19 mouse cellular contexts compared by ENCODE assay signal in the genomic region with DNA sequence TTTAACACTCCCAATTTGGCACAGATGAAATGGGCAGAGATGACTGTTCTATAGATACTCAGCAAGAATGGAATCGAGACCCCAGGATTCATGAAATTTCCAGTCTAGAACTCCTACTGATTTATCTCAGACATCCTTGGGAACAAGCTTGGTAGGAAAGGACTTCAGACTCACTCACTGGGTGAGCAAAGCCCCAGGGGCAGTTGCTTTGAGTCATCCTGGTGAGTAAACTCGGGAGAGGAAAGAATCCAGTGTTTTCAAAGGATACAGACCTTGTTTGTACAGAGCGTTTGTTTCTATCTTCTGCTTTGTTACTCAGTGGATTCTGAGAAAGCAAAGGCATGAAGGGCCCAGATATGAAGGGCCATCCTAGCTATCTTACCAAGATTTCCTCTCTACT.
DNase-seq lines count a peak whose midpoint lies in the region; ATAC-seq lines count a peak whose summit lies in the region.
"Had no signal": no experiment of that assay in that cellular context is flagged by ENCODE, and none has a peak within 500 bp of the region (broad histone marks: within the 10 kb centered on the region; RNA-seq: fewer than 3 reads in every experiment).

No protein-coding gene starts in this region.

- H3K27ac ChIP-seq in heart, embryonic 10.5 days = no peak overlapping the region
- H3K27ac ChIP-seq in hindbrain, embryonic 13.5 days = no peak overlapping the region
- H3K27ac ChIP-seq: embryonic facial prominence, embryonic 10.5 days; forebrain, embryonic 10.5 days; hindbrain, embryonic 12.5 days; intestine, embryonic 15.5 days had no signal

- H3K36me3 ChIP-seq in heart, embryonic 10.5 days = peaks cover 16% of the 10 kb centered on the region; the same call in 1 of the 2 replicates
- peaks cover 42% of the 10 kb centered on the region for H3K36me3 ChIP-seq in hindbrain, embryonic 13.5 days

- WGBS in heart, embryonic 10.5 days = 71% methylated on average over 3 of the region's 3 CpGs
- WGBS in hindbrain, embryonic 13.5 days = 84% methylated on average over 3 of the region's 3 CpGs

- no peak for ATAC-seq in hindbrain, embryonic 13.5 days (ENCODE audit: low FRiP score)
- ATAC-seq: forebrain, embryonic 14.5 days; intestine, embryonic 15.5 days had no signal

- no peaks in the 10 kb centered on the region for H3K27me3 ChIP-seq in heart, embryonic 10.5 days (ENCODE audit: insufficient read depth, poor library complexity, severe bottlenecking)
- no peaks in the 10 kb centered on the region for H3K27me3 ChIP-seq in hindbrain, embryonic 13.5 days
- H3K27me3 ChIP-seq: hindbrain, embryonic 12.5 days; intestine, embryonic 15.5 days had no signal

- DNase-seq in adrenal gland, adult (ENCODE audit: inconsistent age in 2 of 2, low spot score in 1 of 2) = peak; percentile 34 to 74
- no peak for DNase-seq in adrenal gland, postnatal 4 days (ENCODE audit: low spot score in 2 of 2)
- peak; percentile 55 for DNase-seq in heart, embryonic 10.5 days (ENCODE audit: low spot score)
- DNase-seq in heart, adult 18-20 months = no peak
- peak; percentile 78 for DNase-seq in 3T3-L1 (ENCODE audit: low read depth, low spot score)
- peak; percentile 26 for DNase-seq in brain, adult 2 months (ENCODE audit: low read depth, low spot score)
- DNase-seq: cerebellum, adult 2 months; cerebellum, postnatal 10 days; gastrocnemius, postnatal 25 days; heart, postnatal 10 days; heart, postnatal 4 days; kidney, adult 18-20 months had no signal

- no peak overlapping the region for H3K4me2 ChIP-seq in hindbrain, embryonic 13.5 days
- H3K4me2 ChIP-seq: hindbrain, embryonic 12.5 days; intestine, embryonic 15.5 days had no signal

- H3K4me3 ChIP-seq in heart, embryonic 10.5 days = no peak overlapping the region
- no peak overlapping the region for H3K4me3 ChIP-seq in hindbrain, embryonic 13.5 days
- H3K4me3 ChIP-seq: embryonic facial prominence, embryonic 10.5 days; erythroblast, embryonic 14.5 days; forebrain, embryonic 10.5 days; hindbrain, embryonic 12.5 days; intestine, embryonic 15.5 days had no signal

- no peaks in the 10 kb centered on the region for H3K9me3 ChIP-seq in heart, embryonic 10.5 days
- no peaks in the 10 kb centered on the region for H3K9me3 ChIP-seq in hindbrain, embryonic 13.5 days
- H3K9me3 ChIP-seq: embryonic facial prominence, embryonic 10.5 days; forebrain, embryonic 10.5 days; hindbrain, embryonic 12.5 days; intestine, embryonic 15.5 days had no signal

- no peak overlapping the region for H3K9ac ChIP-seq in hindbrain, embryonic 13.5 days
- H3K9ac ChIP-seq: hindbrain, embryonic 12.5 days; intestine, embryonic 15.5 days had no signal

- H3K4me1 ChIP-seq in heart, embryonic 10.5 days = peaks cover 14% of the 10 kb centered on the region; the same call in 1 of the 2 replicates
- peaks cover 5% of the 10 kb centered on the region; the same call in 1 of the 2 replicates for H3K4me1 ChIP-seq in hindbrain, embryonic 13.5 days (replicated peaks)

Comparison
In these comparisons a context has a peak if more than half of its experiments do, and no peak if none do; other contexts are left out.
1. DNase-seq: peak in adrenal gland, adult (2 of 2), heart, embryonic 10.5 days (single experiment), 3T3-L1 (single experiment) and brain, adult 2 months (single experiment); none in adrenal gland, postnatal 4 days (0 of 2) and heart, adult 18-20 months (0 of 2).